Mouse (Mus musculus): ENCODE data around the gene Gm156. TPM values are rescaled to one million over a fixed set of nuclear protein-coding genes. Genes with fewer than 3 reads are reported as not detected.
"Not testable (repeated sequence)": the region's sequence is repeated elsewhere in the genome, so short reads cannot be mapped to it uniquely, and the experiment has no call there.

Gene Gm156
- not detected in 2 replicates for polyA plus RNA-seq (2016; fragmentation: Nextera tagmentation; extraction: Ambion mirVana)

- not testable (repeated sequence) for H3K4me3 ChIP-seq; H3K4me1 ChIP-seq; DNase-seq (ENCODE audit: low spot score); H3K9me3 ChIP-seq; H3K27me3 ChIP-seq (ENCODE audit: insufficient read depth, poor library complexity, severe bottlenecking); H3K36me3 ChIP-seq; H3K27ac ChIP-seq
- 81% methylated on average over 3 of the region's 3 CpGs for WGBS
Measured at GRCm38 (mm10) chr6:129784170-129784569, at the start of gene Gm156. TSS of gene Gm156 (minus strand) at chr6:129784270.

- peaks cover 3% of the 10 kb centered on the region; the same call in 1 of the 2 replicates for H3K9me3 ChIP-seq
- H3K27ac ChIP-seq = no peak overlapping the region
- no peaks in the 10 kb centered on the region for H3K27me3 ChIP-seq (ENCODE audit: insufficient read depth, poor library complexity, severe bottlenecking)
- no peaks in the 10 kb centered on the region for H3K36me3 ChIP-seq
- H3K4me1 ChIP-seq = no peaks in the 10 kb centered on the region
- H3K4me3 ChIP-seq = no peak overlapping the region
- WGBS = 86% methylated on average over 1 of the region's 1 CpGs
- no peak for DNase-seq (ENCODE audit: low spot score)
Measured at GRCm38 (mm10) chr6:129825559-129825958, 41.5 kb upstream of the Gm156 start.

DNA sequence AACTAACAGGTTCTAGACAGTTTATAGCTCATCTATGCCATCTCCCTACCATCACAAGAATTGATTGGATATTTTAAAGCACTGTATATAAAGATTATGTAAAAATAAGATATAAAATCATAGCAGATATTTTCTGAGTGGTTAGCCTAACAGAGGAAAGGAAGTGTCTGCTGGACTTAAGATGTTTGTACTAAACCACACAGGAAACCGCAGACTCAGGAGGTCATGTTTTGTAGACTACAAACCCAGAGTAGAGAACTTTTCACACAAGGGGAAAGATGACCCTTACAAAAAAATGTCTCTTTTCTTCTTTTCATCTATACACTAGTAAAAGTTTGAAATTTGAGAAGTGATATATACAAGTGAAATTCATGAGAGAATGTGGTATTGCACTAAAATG, 39.9 kb upstream of the Gm156 start:
- 94% methylated on average over 1 of the region's 1 CpGs for WGBS
- H3K9me3 ChIP-seq = peaks cover 3% of the 10 kb centered on the region; the same call in 1 of the 2 replicates
- H3K36me3 ChIP-seq = no peaks in the 10 kb centered on the region
- no peak for DNase-seq (ENCODE audit: low spot score)
- no peaks in the 10 kb centered on the region for H3K4me1 ChIP-seq
- H3K27ac ChIP-seq = no peak overlapping the region
- no peaks in the 10 kb centered on the region for H3K27me3 ChIP-seq (ENCODE audit: insufficient read depth, poor library complexity, severe bottlenecking)
- H3K4me3 ChIP-seq = no peak overlapping the region

GRCm38 (mm10) chr6:129817731-129818130, 33.7 kb upstream of the Gm156 start:
- Histone ChIP-seq H3K4me1 (no peaks in the 10 kb centered on the region), H3K4me3 (no peak overlapping the region), H3K36me3 (no peaks in the 10 kb centered on the region), H3K27ac (no peak overlapping the region), H3K9me3 (no peaks in the 10 kb centered on the region; the same call in 1 of the 2 replicates), H3K27me3 (ENCODE audit: insufficient read depth, poor library complexity, severe bottlenecking) (no peaks in the 10 kb centered on the region)
- WGBS = 60% methylated on average over 3 of the region's 3 CpGs
- no peak for DNase-seq (ENCODE audit: low spot score)

GRCm38 (mm10) chr6:129747654-129748032, 36.4 kb downstream of the Gm156 start:
- WGBS = 82% methylated on average over 3 of the region's 3 CpGs
- H3K4me3 ChIP-seq = no peak overlapping the region
- H3K9me3 ChIP-seq = no peaks in the 10 kb centered on the region

GRCm38 (mm10) chr6:129747016-129747653, 36.9 kb downstream of the Gm156 start:
- Histone ChIP-seq H3K4me3 (no peak overlapping the region), H3K36me3 (no peaks in the 10 kb centered on the region), H3K27ac (no peak overlapping the region), H3K9me3 (no peaks in the 10 kb centered on the region), H3K27me3 (ENCODE audit: insufficient read depth, poor library complexity, severe bottlenecking) (no peaks in the 10 kb centered on the region), H3K4me1 (no peaks in the 10 kb centered on the region)
- 78% methylated on average over 4 of the region's 4 CpGs for WGBS
- DNase-seq (ENCODE audit: low spot score) = no peak

More at GRCm38 (mm10) chr6:129747654-129748032, 36.4 kb downstream of the Gm156 start:
- no peaks in the 10 kb centered on the region for H3K36me3 ChIP-seq
- H3K27ac ChIP-seq = no peak overlapping the region
- no peaks in the 10 kb centered on the region for H3K4me1 ChIP-seq
- H3K27me3 ChIP-seq (ENCODE audit: insufficient read depth, poor library complexity, severe bottlenecking) = no peaks in the 10 kb centered on the region
- DNase-seq (ENCODE audit: low spot score) = no peak

GRCm38 (mm10) chr6:129746151-129746550, 37.9 kb downstream of the Gm156 start:
- Histone ChIP-seq H3K36me3 (no peaks in the 10 kb centered on the region), H3K27me3 (ENCODE audit: insufficient read depth, poor library complexity, severe bottlenecking) (no peaks in the 10 kb centered on the region), H3K4me3 (no peak overlapping the region), H3K27ac (no peak overlapping the region), H3K4me1 (no peaks in the 10 kb centered on the region), H3K9me3 (no peaks in the 10 kb centered on the region)
- WGBS = 54% methylated on average over 3 of the region's 3 CpGs
- DNase-seq (ENCODE audit: low spot score) = no peak

- no peaks in the 10 kb centered on the region for H3K27me3 ChIP-seq (ENCODE audit: insufficient read depth, poor library complexity, severe bottlenecking)
- no peak within 1 kb of the TSS for H3K4me3 ChIP-seq
- H3K36me3 ChIP-seq = no peaks in the 10 kb centered on the region
- H3K27ac ChIP-seq = no peak within 1 kb of the TSS
- WGBS = 59% methylated on average over 2 of the region's 2 CpGs
- H3K9me3 ChIP-seq = no peaks in the 10 kb centered on the region
- H3K4me1 ChIP-seq = no peaks in the 10 kb centered on the region
- DNase-seq (ENCODE audit: low spot score) = no peak
Measured at GRCm38 (mm10) chr6:129740069-129740721, 43.9 kb downstream of the Gm156 start, which contains the start of gene Klri2. TSS of gene Klri2 (minus strand) at chr6:129740484.

DNA sequence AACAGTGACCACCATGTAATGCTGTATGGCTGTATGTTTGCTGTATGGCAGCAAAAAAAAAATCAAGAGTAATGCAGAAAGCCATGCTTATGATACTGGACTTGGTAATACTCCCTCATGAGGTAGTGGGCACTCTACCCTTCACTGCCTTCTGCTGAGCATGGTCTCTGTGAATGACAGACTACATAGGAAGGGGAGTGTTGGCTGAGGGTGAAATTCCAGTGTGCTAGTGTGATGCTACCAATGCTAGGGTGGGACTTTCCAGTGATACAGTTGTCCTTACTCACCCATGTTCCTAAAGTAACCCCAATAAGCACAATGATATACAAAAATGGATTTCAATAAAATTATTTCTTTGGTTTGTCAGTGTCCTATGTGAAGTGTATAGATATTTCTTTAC, 47.7 kb downstream of the Gm156 start:
- Histone ChIP-seq H3K27me3 (ENCODE audit: insufficient read depth, poor library complexity, severe bottlenecking) (no peaks in the 10 kb centered on the region), H3K4me3 (no peak overlapping the region), H3K9me3 (no peaks in the 10 kb centered on the region), H3K36me3 (no peaks in the 10 kb centered on the region), H3K4me1 (no peaks in the 10 kb centered on the region), H3K27ac (no peak overlapping the region)
- no peak for DNase-seq (ENCODE audit: low spot score)

GRCm38 (mm10) chr6:129727237-129727636, 56.8 kb downstream of the Gm156 start:
- Histone ChIP-seq H3K27me3 (ENCODE audit: insufficient read depth, poor library complexity, severe bottlenecking) (no peaks in the 10 kb centered on the region), H3K27ac (no peak overlapping the region), H3K4me1 (no peaks in the 10 kb centered on the region), H3K4me3 (no peak overlapping the region), H3K9me3 (no peaks in the 10 kb centered on the region), H3K36me3 (no peaks in the 10 kb centered on the region)
- 77% methylated on average over 1 of the region's 1 CpGs for WGBS
- DNase-seq (ENCODE audit: low spot score) = no peak

DNA sequence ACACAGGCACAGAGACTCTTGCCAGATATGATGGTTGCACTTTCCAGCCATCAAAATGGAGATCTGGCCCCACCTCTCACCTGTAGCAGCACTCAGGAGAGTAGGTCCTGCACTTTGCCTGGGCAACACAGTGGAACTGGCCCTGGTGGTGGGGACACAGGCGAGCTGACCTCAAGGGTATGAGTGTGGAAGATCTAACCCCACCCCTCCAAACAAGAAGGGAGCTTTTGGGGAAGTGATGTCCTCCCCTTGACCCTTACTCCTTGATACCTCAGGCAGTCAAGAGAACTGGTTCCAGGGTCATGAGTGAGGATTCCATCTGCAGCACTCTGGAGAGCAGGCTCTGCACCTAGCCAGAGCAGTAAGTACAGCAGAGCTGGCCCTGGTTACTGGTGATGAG, 62.7 kb downstream of the Gm156 start:
- WGBS = 45% methylated on average over 1 of the region's 1 CpGs
- no peaks in the 10 kb centered on the region for H3K4me1 ChIP-seq
- DNase-seq (ENCODE audit: low spot score) = no peak

GRCm38 (mm10) chr6:129720487-129720886, 63.6 kb downstream of the Gm156 start:
- no peak for DNase-seq (ENCODE audit: low spot score)
- 42% methylated on average over 3 of the region's 3 CpGs for WGBS
- Histone ChIP-seq H3K27me3 (ENCODE audit: insufficient read depth, poor library complexity, severe bottlenecking) (no peaks in the 10 kb centered on the region), H3K27ac (no peak overlapping the region), H3K9me3 (no peaks in the 10 kb centered on the region), H3K4me3 (no peak overlapping the region), H3K4me1 (no peaks in the 10 kb centered on the region), H3K36me3 (no peaks in the 10 kb centered on the region)

More for the DNA sequence above, 62.7 kb downstream of the Gm156 start:
- no peak overlapping the region for H3K4me3 ChIP-seq
- no peaks in the 10 kb centered on the region for H3K9me3 ChIP-seq
- H3K27ac ChIP-seq = no peak overlapping the region
- no peaks in the 10 kb centered on the region for H3K36me3 ChIP-seq
- no peaks in the 10 kb centered on the region for H3K27me3 ChIP-seq (ENCODE audit: insufficient read depth, poor library complexity, severe bottlenecking)

DNA sequence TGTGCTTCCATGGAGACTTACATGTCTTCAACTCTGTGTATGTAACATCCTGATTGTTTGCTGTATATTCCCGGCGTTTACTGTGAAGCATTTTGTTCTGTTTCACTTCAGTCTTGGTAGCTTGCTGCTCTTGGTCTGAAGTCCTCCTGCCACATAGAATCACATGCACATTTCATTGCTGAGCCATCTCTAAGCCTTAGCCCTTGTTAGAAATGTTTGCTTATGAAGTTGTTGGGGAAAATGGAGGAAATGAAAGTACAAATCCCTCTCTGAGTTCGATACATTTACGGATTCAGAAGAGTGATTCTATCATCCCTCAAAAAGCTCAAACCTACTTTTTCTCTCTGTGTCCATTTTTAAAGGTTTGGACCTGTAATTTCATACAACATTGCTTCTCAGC, 67.0 kb downstream of the Gm156 start, which contains the start of gene Klri1:
TSS of gene Klri1 (minus strand) at position 101 of the 400 bp plus-strand sequence.
- no peak for DNase-seq (ENCODE audit: low spot score)
- no peaks in the 10 kb centered on the region for H3K9me3 ChIP-seq
- H3K4me1 ChIP-seq = no peaks in the 10 kb centered on the region
- no peak within 1 kb of the TSS for H3K27ac ChIP-seq
- H3K36me3 ChIP-seq = no peaks in the 10 kb centered on the region
- no peak within 1 kb of the TSS for H3K4me3 ChIP-seq
- WGBS = 81% methylated on average over 4 of the region's 4 CpGs
- H3K27me3 ChIP-seq (ENCODE audit: insufficient read depth, poor library complexity, severe bottlenecking) = no peaks in the 10 kb centered on the region
